Mouse (Mus musculus) C2C12 (cell line): ENCODE measurements around the gene Ltbp2.

Experiments used
- CEBPB ChIP-seq: IDR thresholded peaks from one replicate; pipeline ENCODE4 v1.6.1; 2011; ENCODE audit warnings: low read depth, mild to moderate bottlenecking, control low read depth, moderate library complexity
- CTCF ChIP-seq: IDR thresholded peaks from one replicate; pipeline ENCODE4 v1.5.1; 2011; ENCODE audit not compliant: control insufficient read depth, insufficient read depth, insufficient read length

GRCm38 (mm10) chr12:84756016-84756415 is 120.3 kb downstream of the Ltbp2 start:
- TF ChIP-seq CTCF (no peak), CEBPB (no peak)
